Mouse (Mus musculus) left cerebral cortex, postnatal 14 days (tissue): ENCODE measurements around the gene Sirt4. TPM values are rescaled to one million over a fixed set of nuclear protein-coding genes. Genes with fewer than 3 reads are reported as not detected.
"Not testable (repeated sequence)": the region's sequence is repeated elsewhere in the genome, so short reads cannot be mapped to it uniquely, and the experiment has no call there.

ENCODE experiments used
- DNase-seq, 2 experiments: peaks; one replicate each; pipeline ENCODE4 v3.0.0; 2021 to 2022; ENCODE audit warnings: low spot score in 2 of 2, mixed read lengths in 1 of 2
- intact Hi-C: fragments of 180-260 bp; cut with DNase I; formaldehyde crosslinking; loops from one replicate; pipeline ENCODE4 v1.15.1; 2025
- total RNA-seq, 2 experiments: library from RNA; stranded (reverse); gene quantifications; 2 replicates each; pipeline ENCODE4 v1.2.3; 2021

Gene Sirt4
- total RNA-seq, 2 experiments from 2014 or later = 27.4 to 27.7 TPM

GRCm38 (mm10) chr5:115476107-115476727, 8.3 kb downstream of the Sirt4 start:
- no peak for DNase-seq
- intact Hi-C loops = no loop called here

GRCm38 (mm10) chr5:115475337-115476106, 9.0 kb downstream of the Sirt4 start:
- peak; percentile 50 to 62 for DNase-seq
- intact Hi-C loops = no loop called here

- DNase-seq = no peak
- intact Hi-C loops = no loop called here
Observed at GRCm38 (mm10) chr5:115474174-115474828, 10.2 kb downstream of the Sirt4 start.

GRCm38 (mm10) chr5:115473191-115473590, 11.3 kb downstream of the Sirt4 start:
- no peak for DNase-seq
- intact Hi-C loops = no loop called here

GRCm38 (mm10) chr5:115470766-115471531, 13.6 kb downstream of the Sirt4 start:
- intact Hi-C loops = no loop called here
- DNase-seq = peak in 1 of 2 experiments; percentile 72

GRCm38 (mm10) chr5:115469791-115470190, 14.7 kb downstream of the Sirt4 start:
- intact Hi-C loops = no loop called here
- DNase-seq = no peak

GRCm38 (mm10) chr5:115465642-115466420, 18.7 kb downstream of the Sirt4 start, which contains the start of gene Pla2g1b:
Gene Pla2g1b, plus strand, starts transcription at chr5:115466262.
- no peak for DNase-seq
- intact Hi-C loops = no loop called here

- intact Hi-C loops = no loop called here
- DNase-seq = no peak
Observed at GRCm38 (mm10) chr5:115464408-115465115, 20.0 kb downstream of the Sirt4 start.

GRCm38 (mm10) chr5:115458918-115459317, 25.6 kb downstream of the Sirt4 start:
- intact Hi-C loops = no loop called here
- DNase-seq = no peak

GRCm38 (mm10) chr5:115455838-115456237, 28.7 kb downstream of the Sirt4 start:
- intact Hi-C loops = no loop called here
- no peak for DNase-seq

- intact Hi-C loops = no loop called here
- DNase-seq = no peak
Observed at GRCm38 (mm10) chr5:115454422-115455090, 30.0 kb downstream of the Sirt4 start.

- intact Hi-C loops = no loop called here
Observed at GRCm38 (mm10) chr5:115450410-115451317, 33.9 kb downstream of the Sirt4 start.

GRCm38 (mm10) chr5:115449247-115449646, 35.3 kb downstream of the Sirt4 start:
- intact Hi-C loops = no loop called here
- DNase-seq = no peak

More at GRCm38 (mm10) chr5:115450410-115451317, 33.9 kb downstream of the Sirt4 start:
- DNase-seq = no peak

- DNase-seq = no peak
- intact Hi-C loops = no loop called here
Observed at GRCm38 (mm10) chr5:115447108-115447507, 37.4 kb downstream of the Sirt4 start.

GRCm38 (mm10) chr5:115444130-115444529, 40.4 kb downstream of the Sirt4 start:
- intact Hi-C loops = no loop called here
- DNase-seq = no peak

- DNase-seq, intact Hi-C loops: not testable (repeated sequence)
Observed at GRCm38 (mm10) chr5:115442663-115443062, 41.9 kb downstream of the Sirt4 start.
